Mouse (Mus musculus) A20 (cell line): ENCODE measurements around the gene Ets1.
A peak's percentile ranks its signal among the peaks of the same experiment; 100 is the strongest.

Source experiments
- DNase-seq: peaks from one replicate; pipeline ENCODE4 v3.0.0-alpha.2; 2011; ENCODE audit warnings: low read depth, low spot score

Gene Ets1

DNA sequence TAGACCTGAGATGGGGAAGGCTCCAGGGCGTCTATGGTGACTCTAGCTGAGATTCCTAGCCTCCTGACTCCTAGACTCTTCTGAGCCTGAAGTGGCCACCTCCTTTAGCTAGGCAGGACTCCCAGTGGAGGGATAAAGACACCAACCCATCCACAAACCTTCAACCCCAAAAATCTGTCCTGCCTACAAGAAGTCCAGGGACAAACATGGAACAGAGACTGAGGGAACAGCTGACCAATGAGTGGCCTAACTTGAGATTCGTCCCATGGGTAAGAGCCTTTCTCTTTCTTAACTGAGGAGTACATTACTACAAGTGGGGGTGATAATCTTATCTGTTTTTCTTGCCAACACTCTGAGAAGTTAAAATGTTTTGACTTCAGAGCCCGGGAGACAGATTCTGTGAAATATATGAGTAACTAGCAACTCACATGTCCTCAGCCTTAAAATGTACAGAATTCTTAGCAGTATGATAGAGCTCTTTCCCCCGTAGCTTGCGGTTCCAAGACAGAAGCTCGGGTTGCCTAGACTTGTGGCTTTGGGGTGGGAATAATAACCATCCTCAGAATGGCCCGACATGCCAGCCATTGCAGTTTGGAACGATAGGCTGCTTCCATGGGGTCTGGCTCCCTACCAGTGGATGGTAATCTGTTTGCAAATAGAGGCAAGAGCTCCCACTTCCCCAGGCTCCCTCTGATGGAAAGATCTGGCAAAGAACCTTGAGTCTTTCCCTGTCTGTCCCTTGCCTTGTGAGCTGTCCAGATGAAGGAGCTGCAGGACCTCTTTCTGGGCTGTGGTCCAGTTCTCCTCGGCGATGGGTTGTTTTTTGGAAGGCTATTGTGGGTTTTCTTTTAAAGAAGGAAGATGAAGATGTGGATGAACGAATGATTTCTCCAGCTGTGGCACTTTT lies 30.8 kb downstream of the Ets1 start:
- DNase-seq: no peak

- no peak for DNase-seq
Observed at GRCm38 (mm10) chr9:32667518-32667908, 31.5 kb downstream of the Ets1 start.

GRCm38 (mm10) chr9:32668075-32668673 lies 32.2 kb downstream of the Ets1 start:
- peak; percentile 88 for DNase-seq

GRCm38 (mm10) chr9:32669397-32669796 lies 33.4 kb downstream of the Ets1 start:
- peak; percentile 76 for DNase-seq

DNA sequence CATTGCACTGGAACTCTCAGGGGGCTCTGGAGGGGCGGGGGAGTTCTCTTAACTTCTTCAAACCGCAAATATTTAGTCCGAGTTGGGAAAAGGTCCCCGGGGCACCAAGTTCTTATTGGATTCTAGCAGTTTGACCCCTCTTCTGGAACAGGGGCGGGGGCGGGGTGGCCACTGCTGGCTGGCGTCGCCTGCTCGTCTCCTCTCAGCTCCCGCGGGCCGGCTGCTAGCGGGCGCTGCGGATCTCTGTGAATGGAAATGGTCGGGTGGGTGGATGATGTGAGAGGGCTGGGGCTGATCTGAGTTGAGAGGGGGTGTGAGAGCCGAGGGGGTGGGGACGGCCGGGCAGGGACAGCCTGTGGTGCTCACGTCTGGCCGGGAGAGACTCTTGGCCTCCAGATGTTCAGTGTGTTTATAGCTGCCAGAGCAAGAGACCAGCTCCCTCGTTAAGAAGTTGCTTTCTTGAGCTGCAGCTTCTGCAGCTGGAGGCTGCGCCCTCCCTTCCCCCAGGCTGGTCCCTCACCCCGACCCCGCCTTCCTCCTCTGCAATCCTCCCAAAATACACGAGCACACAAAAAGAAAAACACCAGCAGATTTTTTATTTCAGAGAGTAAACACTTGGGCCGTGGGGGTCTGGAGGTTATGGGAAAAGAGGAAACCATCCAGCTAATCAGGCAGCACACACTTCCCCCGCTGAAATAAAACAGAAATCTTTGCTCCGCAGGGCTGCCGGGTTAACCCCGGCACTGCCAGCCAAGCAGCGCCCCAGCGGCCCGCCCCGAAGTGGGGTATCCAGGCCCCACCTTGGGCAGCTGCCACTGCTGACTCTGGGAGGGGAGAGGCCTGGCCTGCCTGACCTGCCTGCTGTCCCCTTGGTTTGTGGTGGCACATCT lies 36.2 kb downstream of the Ets1 start:
- DNase-seq: peak; percentile 93

GRCm38 (mm10) chr9:32673923-32674322 lies 37.9 kb downstream of the Ets1 start:
- DNase-seq: no peak

DNA sequence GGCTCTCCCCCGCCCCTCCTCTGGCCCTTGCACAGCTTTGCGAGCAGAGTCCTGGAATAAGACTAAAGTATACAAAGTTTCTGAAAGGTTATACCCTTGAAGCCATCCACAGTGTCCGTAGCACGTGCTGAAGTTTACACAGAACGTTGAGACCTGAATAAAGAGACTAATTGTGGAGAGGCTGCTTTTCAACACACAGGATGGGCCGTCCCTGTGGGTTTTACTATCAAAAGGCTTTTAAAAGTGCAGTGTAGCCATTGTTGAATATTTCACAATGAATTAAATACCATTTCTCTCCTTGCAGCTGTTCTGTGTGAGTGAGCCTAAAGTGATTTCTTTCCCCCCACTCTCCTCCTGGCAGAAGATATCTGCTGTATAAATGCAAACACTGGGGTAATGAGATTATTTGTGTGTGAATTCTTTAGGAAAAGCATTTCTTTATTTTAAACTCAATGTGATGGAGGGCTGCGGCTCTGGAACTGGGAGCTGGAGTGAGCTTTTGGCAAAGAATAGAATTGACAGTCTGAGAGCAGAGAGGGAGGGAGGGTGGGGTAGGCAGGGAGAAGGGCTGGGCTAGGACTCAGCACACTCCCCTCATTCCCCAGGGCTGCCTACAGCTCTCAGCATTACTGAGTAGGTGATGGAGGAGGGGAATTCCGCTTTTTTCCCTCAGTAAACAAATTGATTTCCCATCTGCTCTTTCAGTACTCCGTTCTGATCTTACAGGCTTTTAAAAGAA lies 39.8 kb downstream of the Ets1 start:
- no peak for DNase-seq

- DNase-seq: peak; percentile 74
Observed at GRCm38 (mm10) chr9:32676480-32676879, 40.5 kb downstream of the Ets1 start.

GRCm38 (mm10) chr9:32677646-32678045 lies 41.6 kb downstream of the Ets1 start:
- peak; percentile 63 for DNase-seq

GRCm38 (mm10) chr9:32678120-32678757 lies 42.2 kb downstream of the Ets1 start:
- DNase-seq: peak; percentile 39

DNA sequence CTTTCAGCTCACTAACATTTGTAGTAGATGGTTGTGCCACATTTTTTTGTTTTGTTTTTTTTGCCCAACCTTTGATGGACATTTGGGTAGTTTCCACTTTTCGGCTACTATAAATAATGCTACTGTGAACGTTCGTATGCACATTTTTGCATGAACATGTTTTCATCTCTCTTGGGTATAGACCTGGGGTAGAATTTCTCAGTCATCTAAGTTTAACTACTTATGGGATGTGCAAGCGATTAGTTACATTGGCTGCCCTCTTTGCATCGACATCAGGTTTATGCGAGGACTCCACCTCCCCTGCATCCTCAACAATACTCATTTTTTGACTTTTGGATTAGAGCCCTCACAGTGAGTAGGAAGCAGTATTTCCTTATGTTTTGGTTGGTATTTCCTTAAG lies 43.5 kb downstream of the Ets1 start:
- DNase-seq: peak; percentile 69

DNA sequence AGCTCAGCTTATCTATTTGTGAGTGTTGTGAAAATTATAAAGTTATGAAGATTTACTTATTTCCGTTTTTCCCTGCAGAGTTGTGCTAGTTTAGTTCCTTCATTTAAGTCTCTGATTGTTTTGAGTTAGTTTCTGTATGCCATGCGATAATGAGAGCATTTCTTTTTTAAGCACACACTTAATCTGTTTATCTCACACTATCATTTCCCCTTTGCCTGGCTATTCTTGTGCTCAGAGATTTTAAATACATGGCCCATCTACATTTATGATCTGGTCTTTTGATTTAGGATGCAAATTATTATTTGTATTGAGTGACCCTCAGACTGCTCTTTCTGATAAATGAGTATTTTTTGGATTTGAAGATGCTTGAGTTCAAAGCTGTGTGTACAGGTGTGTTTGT lies 44.2 kb downstream of the Ets1 start:
- peak; percentile 72 for DNase-seq

- peak; percentile 77 for DNase-seq
Observed at GRCm38 (mm10) chr9:32685793-32686558, 50.0 kb downstream of the Ets1 start.

DNA sequence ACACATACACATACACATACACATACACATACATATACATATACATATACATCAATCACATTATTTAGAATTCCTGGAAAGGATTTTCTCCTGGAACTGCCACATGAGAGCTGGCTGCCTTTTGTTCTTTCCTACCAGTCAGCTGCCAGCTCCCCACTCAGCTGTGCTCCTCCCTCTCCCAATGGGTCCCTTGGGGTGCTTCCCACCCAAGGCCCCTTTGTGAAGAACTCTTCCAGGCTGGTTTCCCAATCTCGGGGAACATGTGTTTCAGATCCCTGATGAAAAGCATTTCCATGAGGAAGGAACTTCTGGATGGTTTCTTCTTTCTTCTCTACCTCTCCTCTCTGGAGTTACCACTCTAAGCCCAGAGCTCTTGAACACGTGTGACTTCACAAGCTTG lies 52.3 kb downstream of the Ets1 start:
- no peak for DNase-seq

GRCm38 (mm10) chr9:32691151-32691925 lies 55.3 kb downstream of the Ets1 start:
- DNase-seq: no peak

- DNase-seq: no peak
Observed at GRCm38 (mm10) chr9:32692944-32693343, 56.9 kb downstream of the Ets1 start.

GRCm38 (mm10) chr9:32693411-32693810 lies 57.4 kb downstream of the Ets1 start:
- DNase-seq: no peak

DNA sequence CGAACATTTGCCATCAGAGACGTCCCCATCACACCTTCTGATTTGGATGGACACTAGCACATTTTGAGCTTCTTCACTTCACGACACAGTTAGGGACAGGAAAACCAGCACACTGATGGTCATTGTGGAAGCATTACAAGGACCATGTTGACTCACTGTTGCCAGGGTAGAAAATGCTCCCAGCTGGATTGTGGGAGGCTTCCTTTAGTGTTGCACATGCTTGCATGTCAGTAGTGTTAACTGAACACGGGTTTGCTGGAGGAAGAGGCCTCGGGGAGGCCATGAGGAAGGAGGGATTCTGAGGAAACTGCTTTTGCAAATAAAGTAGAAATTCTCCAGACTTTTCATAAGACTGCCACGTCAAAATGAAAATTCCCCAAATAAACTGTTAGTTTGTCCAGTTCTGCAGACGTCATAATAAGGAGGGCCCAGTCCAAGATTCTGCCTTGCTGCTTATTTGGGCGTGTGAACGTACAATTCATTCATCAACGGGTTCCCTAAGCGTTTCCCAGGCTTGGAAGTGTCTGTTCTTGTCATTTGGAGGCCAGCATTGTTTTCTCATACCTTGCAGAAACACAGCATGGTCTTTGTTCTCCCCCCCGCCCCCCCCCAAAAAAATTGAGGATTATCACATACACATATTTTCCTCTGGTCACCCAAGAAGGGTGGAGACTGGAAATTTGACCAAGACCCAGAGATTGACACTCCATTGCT lies 58.2 kb downstream of the Ets1 start:
- DNase-seq: no peak
